Mouse (Mus musculus) liver, embryonic 14.5 days (tissue): ENCODE data around the gene Tcf25.

ENCODE experiments used
- CTCF ChIP-seq: IDR thresholded peaks from 2 replicates; pipeline ENCODE4 v1.5.1; 2016; ENCODE audit warnings: antibody characterized with exemption, low read depth, control low read depth
- EP300 ChIP-seq: IDR thresholded peaks from 2 replicates; pipeline ENCODE4 v1.6.1; 2016; ENCODE audit warnings: antibody characterized with exemption, low read depth

GRCm38 (mm10) chr8:123333091-123333587 is 40.4 kb upstream of the Tcf25 start:
- TF ChIP-seq CTCF: no peak
- no peak for TF ChIP-seq EP300
